Mouse (Mus musculus): ENCODE data around the gene Mettl26. TPM values are rescaled to one million over a fixed set of nuclear protein-coding genes. Genes with fewer than 3 reads are reported as not detected.
"Not testable (repeated sequence)": the region's sequence is repeated elsewhere in the genome, so short reads cannot be mapped to it uniquely, and the experiment has no call there.

The Mettl26 gene
- total RNA-seq, 2 experiments from 2014 or later: 9.3 to 37.6 TPM

DNA sequence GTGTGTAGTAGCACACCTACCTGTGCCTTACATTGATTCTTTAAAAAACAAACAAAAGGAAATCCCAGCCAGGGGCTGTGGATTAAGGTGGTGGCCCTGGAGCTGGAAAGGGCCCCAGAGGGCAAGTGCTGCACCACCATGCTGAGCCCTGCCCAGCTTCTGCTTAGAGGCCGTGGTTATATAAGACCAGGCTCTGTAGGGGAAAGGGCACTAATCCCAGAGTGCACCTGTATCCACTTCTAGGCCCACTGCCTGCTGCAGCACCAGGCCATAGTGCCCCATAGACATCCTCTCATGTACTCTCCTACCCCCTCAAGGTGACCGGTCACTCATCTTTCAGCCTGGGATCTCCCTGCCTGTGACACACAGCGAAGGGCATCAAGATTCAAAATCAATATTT is 8.7 kb upstream of the Mettl26 start:
- no peak for ATAC-seq (replicated peaks; ENCODE audit: low FRiP score, low TSS enrichment, poor library complexity, severe bottlenecking)

DNA sequence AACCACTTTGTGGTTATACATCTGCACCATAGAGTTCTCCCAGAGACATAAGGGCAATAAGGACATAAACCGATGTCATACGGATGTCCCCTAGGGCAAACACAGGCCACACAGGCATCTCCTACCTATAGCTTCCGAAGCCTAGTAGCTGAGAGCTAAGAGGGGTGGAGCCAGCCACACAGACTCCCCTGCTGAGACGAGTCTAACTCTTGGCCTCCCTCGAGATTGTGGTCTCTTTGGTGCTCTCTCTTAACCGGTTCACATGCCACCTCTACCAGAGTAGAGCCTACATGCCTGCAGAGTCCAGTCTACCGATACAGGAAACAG is 7.4 kb upstream of the Mettl26 start:
- peak; percentile 42; the same call in 1 of the 2 replicates for ATAC-seq (replicated peaks; ENCODE audit: low FRiP score, low TSS enrichment, poor library complexity, severe bottlenecking)

DNA sequence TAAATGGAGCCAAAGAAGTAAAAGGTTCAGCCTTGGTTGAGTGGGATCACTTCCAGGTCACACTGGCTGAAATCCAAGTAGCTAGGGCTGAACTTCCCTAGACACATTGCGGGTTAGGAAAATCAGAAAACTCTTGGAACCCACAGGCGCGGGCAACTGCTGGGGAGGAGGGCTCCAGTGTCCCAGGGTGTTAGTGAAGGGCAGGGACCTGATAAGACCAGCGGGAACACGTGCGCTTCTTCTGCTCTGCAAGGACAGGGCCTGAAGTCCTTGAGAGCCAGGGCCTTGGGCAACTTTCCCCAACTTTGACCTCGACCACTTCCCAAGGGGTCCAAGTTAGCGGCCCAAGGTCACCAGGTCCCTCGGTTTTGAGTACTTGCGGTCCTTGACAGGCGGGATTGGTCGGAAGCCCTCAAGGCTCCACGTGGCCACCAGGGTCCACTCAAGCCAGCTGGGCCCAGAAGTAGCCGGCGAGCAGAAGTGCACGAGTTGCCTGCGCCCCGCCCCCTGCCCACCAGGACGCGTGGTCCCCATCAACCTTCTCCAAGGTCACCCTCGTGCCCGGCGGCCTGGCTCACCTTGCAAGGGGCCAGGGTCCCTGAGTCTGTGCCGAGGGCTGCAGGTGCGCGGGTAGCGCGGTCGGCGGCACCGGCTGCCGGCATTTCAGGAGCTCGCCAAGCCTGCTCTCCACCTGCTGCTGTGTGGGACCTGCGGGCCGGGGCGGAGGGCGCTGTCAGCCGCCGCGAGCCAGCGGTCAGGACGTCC is 6.9 kb upstream of the Mettl26 start:
- no peak; the same call in 1 of the 2 replicates for ATAC-seq (replicated peaks; ENCODE audit: low FRiP score, low TSS enrichment, poor library complexity, severe bottlenecking)

DNA sequence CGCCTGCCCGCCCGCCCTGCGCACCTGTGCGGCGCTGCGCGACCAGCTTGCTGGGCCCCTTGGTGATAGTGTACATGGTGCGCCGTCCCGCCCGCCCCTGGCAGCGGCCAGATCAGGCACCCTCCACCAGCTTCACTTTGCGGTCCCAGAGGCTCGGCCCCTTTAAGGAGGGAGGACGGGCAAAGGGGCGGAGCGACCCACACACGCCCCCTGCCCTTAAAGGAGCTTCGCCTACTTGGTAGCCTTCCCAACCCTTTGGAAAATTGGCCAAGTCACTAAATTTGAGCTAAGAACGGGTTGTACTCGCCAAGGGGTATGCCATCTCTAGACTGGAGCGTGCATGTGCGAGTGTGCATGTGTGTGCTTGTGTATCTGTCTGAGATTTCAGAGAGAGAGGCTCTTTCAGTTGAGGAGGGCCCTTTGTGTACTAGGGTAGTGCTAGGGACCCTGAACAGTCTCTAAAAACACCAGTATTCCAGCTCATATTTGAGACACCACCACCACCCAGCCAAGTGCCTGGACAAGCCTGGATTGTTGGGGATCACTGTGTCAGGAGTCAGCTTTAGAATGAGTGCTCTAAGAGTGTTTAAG is 6.2 kb upstream of the Mettl26 start, which contains the start of gene Mcrip2:
Gene Mcrip2, minus strand, starts transcription at position 164 of the 591 bp plus-strand sequence.
- peak; percentile 77 for ATAC-seq (replicated peaks; ENCODE audit: low FRiP score, low TSS enrichment, poor library complexity, severe bottlenecking)

DNA sequence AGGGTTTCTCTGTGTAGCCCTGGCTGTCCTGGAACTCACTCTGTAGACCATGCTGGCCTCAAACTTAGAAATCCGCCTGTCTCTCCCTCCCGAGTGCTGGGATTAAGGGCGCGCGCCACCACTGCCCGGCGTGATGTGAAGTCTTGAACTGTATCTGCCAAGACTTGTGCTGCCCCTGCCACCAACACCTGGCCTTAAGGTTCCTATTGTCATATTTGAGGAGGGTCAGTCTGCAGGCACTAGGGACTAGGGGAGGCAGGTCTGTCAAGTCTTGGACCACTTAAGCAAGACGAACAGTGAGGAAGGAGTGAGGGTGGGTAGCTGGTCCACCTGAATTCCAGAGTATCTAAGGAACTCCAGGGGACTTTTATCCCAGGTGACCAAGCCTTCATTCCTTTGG is 5.4 kb upstream of the Mettl26 start:
- no peak for ATAC-seq (replicated peaks; ENCODE audit: low FRiP score, low TSS enrichment, poor library complexity, severe bottlenecking)

DNA sequence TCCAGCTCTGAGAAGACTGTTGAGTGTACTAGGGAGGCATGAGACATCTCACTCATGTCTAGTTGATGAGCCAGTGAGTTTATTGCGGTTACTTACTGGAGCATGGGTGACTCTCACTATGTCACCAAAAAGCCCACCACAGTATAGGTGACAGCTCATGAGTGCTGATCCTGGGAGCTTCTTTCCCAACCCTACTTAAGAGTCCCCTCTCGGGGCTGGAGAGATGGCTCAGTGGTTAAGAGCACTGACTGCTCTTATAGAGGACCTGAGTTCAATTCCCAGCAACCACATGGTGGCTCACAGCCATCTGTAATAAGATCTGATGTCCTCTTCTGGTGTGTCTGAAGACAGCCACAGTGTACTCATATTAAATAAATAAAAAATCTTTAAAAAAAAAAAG is 4.9 kb upstream of the Mettl26 start:
- no peak for ATAC-seq (replicated peaks; ENCODE audit: low FRiP score, low TSS enrichment, poor library complexity, severe bottlenecking)

DNA sequence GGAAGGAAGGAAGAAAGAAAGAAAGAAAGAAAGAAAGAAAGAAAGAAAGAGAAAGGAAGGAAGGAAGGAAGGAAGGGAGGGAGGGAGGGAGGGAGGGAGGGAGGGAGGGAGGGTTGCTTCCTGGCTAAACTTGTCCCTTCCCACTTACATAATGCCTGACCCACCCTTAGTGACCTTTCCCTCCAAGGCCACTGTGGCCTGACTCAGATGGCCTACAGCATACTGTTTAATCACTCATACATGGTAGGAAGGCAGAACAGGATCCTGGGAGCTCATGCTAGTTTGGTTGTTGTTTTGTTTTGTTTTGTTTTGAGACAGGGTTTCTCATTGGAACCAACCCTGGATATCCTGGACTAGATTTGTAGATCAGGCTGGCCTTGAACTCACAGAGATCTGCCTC is 3.3 kb upstream of the Mettl26 start:
- not testable (repeated sequence) for ATAC-seq (replicated peaks; ENCODE audit: low FRiP score, low TSS enrichment, poor library complexity, severe bottlenecking)

DNA sequence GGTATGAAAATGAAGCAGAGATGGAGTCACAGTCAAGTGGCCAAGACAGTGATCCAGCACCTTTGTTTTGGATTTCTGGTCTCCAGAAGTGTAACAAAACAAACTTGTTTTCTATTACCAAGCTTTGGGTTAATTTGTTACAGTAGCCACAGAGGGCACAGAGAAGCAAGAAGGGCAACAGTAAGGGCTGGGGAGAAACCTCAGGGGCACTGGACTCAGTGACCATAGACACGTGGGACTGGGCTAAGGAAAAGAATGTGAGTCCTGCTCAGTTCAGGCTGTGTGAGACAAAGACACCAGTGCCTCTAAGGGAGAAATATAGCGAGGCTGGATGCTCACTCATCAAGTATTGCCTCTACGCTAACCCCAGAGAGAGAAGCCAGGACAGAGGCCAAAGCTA is 2.2 kb upstream of the Mettl26 start:
- ATAC-seq (replicated peaks; ENCODE audit: low FRiP score, low TSS enrichment, poor library complexity, severe bottlenecking): no peak

DNA sequence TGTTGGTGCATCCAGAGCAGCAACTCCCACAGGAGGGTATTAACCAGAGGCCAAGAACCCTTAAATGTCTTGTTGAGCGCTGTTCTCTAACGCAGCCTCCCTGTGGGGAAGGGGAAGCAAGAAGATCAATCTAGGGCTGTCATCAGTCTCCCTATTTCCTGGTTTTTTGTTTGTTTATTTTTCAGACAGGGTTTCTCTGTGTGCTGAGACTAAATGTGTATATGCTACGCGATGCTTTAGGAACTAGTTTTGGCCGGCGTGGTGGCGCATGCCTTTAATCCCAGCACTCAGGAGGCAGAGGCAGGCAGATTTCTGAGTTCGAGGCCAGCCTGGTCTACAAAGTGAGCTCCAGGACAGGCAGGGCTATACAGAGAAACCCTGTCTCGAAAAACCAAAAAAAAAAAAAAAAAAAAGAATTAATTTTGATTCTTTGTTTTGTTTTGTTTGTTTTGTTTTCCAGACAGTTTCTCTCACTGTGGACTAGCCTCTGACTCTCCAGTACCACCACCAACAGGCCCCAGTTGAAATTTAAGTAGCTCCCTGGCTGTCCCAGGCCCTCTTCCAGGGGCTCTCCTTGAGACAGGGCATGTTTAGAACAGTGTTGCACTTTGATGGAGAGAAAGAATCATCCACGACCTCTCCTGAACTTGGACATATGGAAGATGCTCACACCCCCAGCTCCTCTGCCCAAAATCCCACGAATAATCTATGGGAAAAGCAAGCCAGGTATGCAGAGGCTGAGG is 1.3 kb upstream of the Mettl26 start:
- no peak for ATAC-seq (replicated peaks; ENCODE audit: low FRiP score, low TSS enrichment, poor library complexity, severe bottlenecking)

DNA sequence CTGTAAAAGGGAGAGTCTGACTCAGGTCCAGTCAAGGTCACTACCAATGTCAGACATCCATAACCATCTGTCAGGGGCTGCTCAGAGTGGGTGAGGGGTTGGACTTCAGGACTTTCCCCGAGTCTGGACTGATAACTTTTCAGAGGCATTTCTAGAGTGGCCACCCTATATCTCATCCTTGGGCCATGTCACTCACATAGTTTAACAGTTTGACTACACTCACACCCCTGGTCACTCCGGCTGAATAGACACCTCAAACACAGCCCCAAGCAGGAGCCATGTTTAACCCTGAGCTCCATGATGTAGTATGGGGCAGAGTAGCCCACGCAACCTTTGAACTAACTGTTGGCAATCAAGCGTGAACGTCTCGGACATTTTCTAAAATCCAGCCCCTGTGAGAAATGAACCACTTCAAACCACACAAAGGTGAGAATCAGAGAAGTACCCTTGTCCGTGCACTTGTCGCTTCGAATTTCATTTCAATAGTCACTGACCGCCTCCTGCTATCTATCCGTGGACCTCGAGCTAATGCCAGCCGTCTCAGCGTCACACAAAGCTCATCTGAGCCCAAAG is 640 bp upstream of the Mettl26 start:
- no peak for ATAC-seq (replicated peaks; ENCODE audit: low FRiP score, low TSS enrichment, poor library complexity, severe bottlenecking)

DNA sequence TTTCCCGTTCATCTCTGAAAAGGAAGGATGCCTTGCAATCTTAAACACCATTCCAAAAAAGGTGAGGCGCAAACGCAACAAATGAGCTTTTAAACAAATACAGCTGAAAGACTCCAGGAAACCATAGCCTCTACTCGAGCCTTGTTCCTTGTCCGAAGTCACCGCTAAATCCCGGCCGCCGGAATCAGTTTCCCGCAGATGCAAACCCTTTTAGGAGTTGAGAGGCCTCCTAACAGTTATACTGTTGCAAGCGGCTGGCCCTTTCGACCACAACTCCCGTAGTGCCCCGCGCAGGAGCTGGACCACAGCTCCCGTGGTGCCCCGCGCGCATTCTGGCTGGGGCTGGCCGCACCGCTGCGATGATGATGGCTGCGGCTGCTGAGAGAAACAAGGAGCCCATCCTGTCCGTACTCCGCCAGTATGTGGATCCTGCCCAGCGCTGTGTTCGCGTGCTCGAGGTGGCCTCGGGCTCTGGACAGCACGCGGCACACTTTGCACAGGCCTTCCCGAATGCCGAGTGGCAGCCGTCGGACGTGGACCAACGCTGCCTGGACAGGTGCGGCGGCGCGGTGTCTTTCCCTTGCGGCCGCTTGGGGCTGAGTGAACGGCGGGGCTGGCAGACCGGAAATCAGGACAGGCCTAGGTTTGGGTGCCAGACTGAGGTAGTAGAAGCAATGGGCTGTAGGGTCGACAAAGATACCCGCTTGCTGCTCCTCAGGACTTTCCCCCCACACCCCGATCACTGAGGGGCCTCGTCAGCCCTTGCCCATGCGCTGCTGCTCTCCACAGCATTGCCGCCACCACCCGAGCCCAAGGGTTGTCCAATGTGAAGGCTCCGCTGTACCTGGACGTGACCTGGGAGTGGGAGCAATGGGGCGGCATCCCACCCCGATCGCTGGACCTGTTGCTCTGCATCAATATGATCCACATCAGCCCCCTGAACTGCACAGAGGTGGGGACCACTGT is 580 bp downstream of the Mettl26 start:
- peak; percentile 79 for ATAC-seq (replicated peaks; ENCODE audit: low FRiP score, low TSS enrichment, poor library complexity, severe bottlenecking)

DNA sequence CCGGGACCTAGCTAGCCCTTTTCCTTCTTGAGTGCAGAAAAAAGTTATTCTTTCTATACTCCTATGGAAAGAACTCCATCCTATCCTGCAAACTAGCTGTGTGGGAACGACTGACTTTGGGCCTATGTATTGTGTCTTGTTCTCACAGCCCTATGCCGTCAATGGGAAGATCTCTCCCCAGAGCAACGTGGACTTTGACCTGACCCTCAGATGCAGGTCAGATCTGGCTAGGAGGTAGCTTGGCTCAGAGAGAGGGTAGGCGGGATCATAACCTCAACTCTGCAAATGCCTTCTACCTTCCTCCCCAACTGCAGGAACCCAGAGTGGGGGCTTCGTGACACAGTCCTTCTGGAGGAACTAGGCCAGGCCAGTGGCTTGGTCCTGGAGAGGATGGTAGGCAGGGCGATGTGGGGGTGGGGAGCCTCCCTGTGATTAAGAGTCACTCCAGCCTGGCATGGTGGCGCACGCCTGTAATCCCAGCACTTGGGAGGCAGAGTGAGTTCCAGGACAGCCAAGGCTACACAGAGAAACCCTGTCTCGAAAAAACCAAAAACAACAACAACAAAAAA is 1.6 kb downstream of the Mettl26 start:
- ATAC-seq (replicated peaks; ENCODE audit: low FRiP score, low TSS enrichment, poor library complexity, severe bottlenecking): no peak

DNA sequence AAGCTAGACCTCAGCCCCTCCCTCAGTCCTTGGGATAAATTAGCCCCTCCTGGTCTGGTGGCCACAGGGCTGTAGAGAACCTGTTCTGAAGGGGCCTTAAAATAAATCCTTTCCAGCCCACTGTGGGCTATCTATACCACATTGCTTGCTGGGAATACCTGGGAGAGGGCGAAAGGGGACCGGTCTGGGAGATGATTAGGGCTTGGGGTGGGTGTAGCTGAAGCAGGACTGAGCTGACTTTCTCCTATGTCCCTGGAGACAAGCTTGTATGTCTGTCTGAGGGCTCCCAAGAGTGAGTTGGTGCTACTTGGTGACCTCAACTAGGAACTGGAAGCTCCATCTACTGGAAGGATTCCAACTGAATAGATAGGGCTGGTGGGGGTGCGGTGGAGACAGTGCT is 2.2 kb downstream of the Mettl26 start:
- no peak for ATAC-seq (replicated peaks; ENCODE audit: low FRiP score, low TSS enrichment, poor library complexity, severe bottlenecking)

DNA sequence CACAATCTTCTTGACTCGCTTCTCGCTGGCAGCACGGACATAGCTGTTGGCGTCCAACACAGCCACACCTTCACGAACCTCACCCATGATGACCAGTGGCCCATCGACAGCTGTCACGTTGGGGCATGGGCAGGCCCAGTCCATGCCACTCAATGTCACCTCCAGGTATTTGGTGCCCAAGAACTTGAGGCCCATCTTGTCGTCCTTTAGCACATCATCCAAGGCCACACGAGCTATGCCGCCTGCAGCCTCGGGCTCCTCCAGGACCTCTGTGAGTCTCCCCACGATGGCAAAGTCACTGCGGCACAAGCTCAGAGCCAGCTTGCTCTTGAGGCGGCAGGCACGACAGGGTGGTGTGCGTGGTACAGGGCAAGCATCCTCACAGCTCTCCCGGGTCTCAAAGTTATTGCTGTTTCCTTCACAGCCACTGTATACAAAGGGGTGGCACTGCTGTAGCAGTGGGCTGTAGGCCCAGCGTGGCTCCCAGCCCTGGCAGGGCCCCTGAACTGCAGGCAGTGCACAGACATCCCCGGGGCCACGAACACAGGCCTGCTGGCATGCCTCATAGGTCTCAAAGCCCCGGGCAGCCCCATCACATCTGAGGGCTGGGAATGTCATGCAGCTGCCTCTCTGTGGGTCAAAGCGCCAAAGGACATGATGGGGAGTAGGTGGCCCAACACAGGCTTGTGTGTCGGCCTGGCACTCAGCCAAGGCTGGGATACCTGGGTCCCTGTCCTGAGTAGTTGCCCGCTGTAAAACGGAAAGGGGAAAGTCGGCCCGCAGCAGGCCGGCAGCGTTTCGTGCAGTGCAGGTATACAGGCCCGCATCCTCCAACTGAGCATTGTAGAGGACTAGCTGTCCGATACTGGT is 3.1 kb downstream of the Mettl26 start:
- no peak for ATAC-seq (replicated peaks; ENCODE audit: low FRiP score, low TSS enrichment, poor library complexity, severe bottlenecking)

DNA sequence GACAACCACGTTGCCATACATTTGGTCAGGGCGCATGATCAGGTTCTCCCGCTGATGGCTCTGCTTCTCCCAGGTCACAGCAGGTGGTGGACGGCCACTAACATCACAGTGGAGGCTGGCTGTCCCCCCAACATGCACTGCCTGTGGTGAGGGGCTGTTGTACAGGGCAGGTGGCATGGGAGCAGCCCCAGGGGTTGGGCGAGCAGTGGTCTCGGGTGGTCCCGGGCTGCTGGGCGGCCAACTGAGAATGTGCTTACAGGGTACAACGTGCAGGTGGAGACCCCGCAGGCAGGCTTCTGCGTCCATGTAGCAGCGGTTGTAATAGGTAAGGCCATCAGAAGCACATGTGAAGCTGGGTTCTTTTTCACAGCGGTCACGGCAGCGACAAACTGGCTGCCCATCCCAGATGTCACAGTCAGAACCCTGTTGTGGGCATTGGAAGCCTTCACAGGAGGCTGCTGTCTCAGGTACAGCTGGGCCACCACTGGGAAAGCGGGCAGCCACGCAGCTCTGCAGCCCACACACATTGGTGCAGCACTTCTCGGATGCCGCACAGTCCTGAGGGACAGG is 3.8 kb downstream of the Mettl26 start:
- no peak for ATAC-seq (replicated peaks; ENCODE audit: low FRiP score, low TSS enrichment, poor library complexity, severe bottlenecking)

DNA sequence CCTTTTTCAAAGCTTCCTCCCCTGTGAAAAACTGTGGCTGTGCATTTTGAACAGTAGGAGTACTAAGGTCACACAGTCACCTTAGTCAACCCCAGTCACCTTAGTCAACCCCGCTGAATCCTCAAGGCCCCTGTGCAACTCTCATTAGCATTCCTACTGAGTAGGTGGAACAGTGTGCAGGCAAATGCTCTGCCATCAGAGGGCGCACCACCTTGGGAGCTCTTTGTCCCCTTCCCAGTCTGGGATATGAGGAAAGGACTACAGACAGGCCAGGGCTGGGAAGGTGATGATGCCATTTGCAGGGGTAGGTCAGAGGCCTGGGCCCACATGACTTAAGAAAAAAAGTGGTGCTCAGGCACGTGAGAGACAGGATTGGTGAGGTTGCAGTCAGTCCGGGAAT is 4.4 kb downstream of the Mettl26 start:
- ATAC-seq (replicated peaks; ENCODE audit: low FRiP score, low TSS enrichment, poor library complexity, severe bottlenecking): no peak

DNA sequence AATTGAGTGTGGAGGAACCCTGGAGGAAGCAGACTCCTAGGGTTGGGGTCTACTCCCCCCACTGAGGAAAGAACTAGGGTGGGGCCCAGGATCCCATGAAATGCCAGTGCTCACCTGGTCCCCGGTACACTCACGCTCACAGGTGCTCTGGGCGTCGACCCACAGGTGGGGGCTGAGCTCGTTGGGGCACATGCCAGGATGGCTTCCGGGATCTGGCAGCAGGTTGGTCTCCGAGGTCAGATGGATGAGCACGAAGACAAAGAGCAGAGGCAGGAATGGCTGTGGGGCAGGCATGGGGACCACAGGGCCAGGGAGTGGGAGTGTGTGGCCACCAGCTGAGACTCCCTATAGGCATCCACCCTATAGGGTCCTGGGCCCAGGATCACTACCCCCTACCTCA is 4.9 kb downstream of the Mettl26 start:
- ATAC-seq (replicated peaks; ENCODE audit: low FRiP score, low TSS enrichment, poor library complexity, severe bottlenecking): no peak
